Mouse (Mus musculus) hindbrain, embryonic 13.5 days (tissue): Measurements from ENCODE around the gene Tbc1d22a. TPM values are rescaled to one million over a fixed set of nuclear protein-coding genes. Genes with fewer than 3 reads are reported as not detected.

Experiments used
- ATAC-seq: fragments of 200-750 bp; cut with Nextera tagmentation; 2 replicates; pipeline ENCODE4 v1.8.0; 2017; ENCODE audit warnings: moderate TSS enrichment; ENCODE audit not compliant: low FRiP score
- H3K27ac ChIP-seq: fragments of 300-500 bp; sonication (generic); 2 replicates; pipeline ENCODE4 v1.5.1; 2015; ENCODE audit warnings: inconsistent platforms, mild to moderate bottlenecking, moderate library complexity
- H3K27me3 ChIP-seq: fragments of 300-500 bp; sonication (generic); 2 replicates; pipeline ENCODE4 v1.6.1; 2015; ENCODE audit warnings: mild to moderate bottlenecking, inconsistent platforms
- H3K36me3 ChIP-seq: fragments of 300-500 bp; sonication (generic); 2 replicates; pipeline ENCODE4 v1.6.1; 2015; ENCODE audit warnings: mild to moderate bottlenecking, inconsistent platforms
- H3K4me1 ChIP-seq: fragments of 300-500 bp; sonication (generic); replicated peaks from 2 replicates; pipeline ENCODE4 v1.6.1; 2015; ENCODE audit warnings: inconsistent platforms
- H3K4me2 ChIP-seq: fragments of 300-500 bp; sonication (generic); 2 replicates; pipeline ENCODE4 v1.6.1; 2015; ENCODE audit warnings: inconsistent platforms, mild to moderate bottlenecking, moderate library complexity
- H3K4me3 ChIP-seq: fragments of 300-500 bp; sonication (generic); 2 replicates; pipeline ENCODE4 v1.5.1; 2015; ENCODE audit warnings: mild to moderate bottlenecking, inconsistent platforms
- H3K9ac ChIP-seq: fragments of 300-500 bp; sonication (generic); 2 replicates; pipeline ENCODE4 v1.6.1; 2015; ENCODE audit warnings: mild to moderate bottlenecking, inconsistent platforms
- H3K9me3 ChIP-seq: fragments of 300-500 bp; sonication (generic); 2 replicates; pipeline ENCODE4 v1.6.1; 2016; ENCODE audit warnings: inconsistent platforms
- WGBS: fragments of 180-500 bp; shearing (Covaris S2); methylation state at CpG from one replicate; pipeline ENCODE4 v1.1.7; 2015; 5-methylcytosine and 5-hydroxymethylcytosine counted together
- polyA plus RNA-seq: library from polyadenylated mRNA; unstranded; fragments of >200 nt; fragmentation: Nextera tagmentation; extraction: Ambion mirVana; gene quantifications from 2 replicates; pipeline ENCODE4 v1.2.1, GENCODE M21; 2015

Tbc1d22a gene
- polyA plus RNA-seq, 1 experiment from 2014 or later = 12.1 TPM

- H3K9ac ChIP-seq = no peak overlapping the region
- H3K9me3 ChIP-seq = no peaks in the 10 kb centered on the region
- peaks cover 15% of the 10 kb centered on the region; the same call in 1 of the 2 replicates for H3K27me3 ChIP-seq
- no peak overlapping the region for H3K4me2 ChIP-seq
- WGBS = 62% methylated on average over 5 of the region's 5 CpGs
- H3K4me3 ChIP-seq = no peak overlapping the region
- H3K27ac ChIP-seq = no peak overlapping the region
- ATAC-seq = no peak
- peaks cover 20% of the 10 kb centered on the region for H3K4me1 ChIP-seq
- H3K36me3 ChIP-seq = no peaks in the 10 kb centered on the region
Measured at GRCm38 (mm10) chr15:86409352-86409751, 195.1 kb downstream of the Tbc1d22a start.

- Histone ChIP-seq H3K4me2 (no peak overlapping the region), H3K4me1 (peaks cover 39% of the 10 kb centered on the region), H3K4me3 (no peak overlapping the region), H3K9ac (no peak overlapping the region), H3K27ac (no peak overlapping the region), H3K27me3 (peaks cover 15% of the 10 kb centered on the region; the same call in 1 of the 2 replicates), H3K36me3 (no peaks in the 10 kb centered on the region), H3K9me3 (no peaks in the 10 kb centered on the region)
- 73% methylated on average over 5 of the region's 5 CpGs for WGBS
- ATAC-seq = no peak
Measured at GRCm38 (mm10) chr15:86411532-86412080, 197.3 kb downstream of the Tbc1d22a start.

- Histone ChIP-seq H3K36me3 (no peaks in the 10 kb centered on the region), H3K27ac (peak overlapping the region; percentile 81), H3K27me3 (peaks cover 15% of the 10 kb centered on the region; the same call in 1 of the 2 replicates), H3K4me2 (no peak overlapping the region), H3K9ac (0 out of 2 replicates have a peak overlapping the region, but pooled peaks have one; percentile 35), H3K4me3 (no peak overlapping the region), H3K9me3 (no peaks in the 10 kb centered on the region), H3K4me1 (peaks cover 71% of the 10 kb centered on the region)
- WGBS = 17% methylated on average over 6 of the region's 6 CpGs
- ATAC-seq = peak; percentile 33; the same call in 1 of the 2 replicates
Measured at GRCm38 (mm10) chr15:86415951-86416350, 201.7 kb downstream of the Tbc1d22a start.

- Histone ChIP-seq H3K27me3 (0 out of 2 replicates have a peak, but pooled peaks cover 4% of the 10 kb centered on the region), H3K27ac (peak overlapping the region; percentile 70; the same call in 1 of the 2 replicates), H3K9me3 (no peaks in the 10 kb centered on the region), H3K4me1 (peaks cover 63% of the 10 kb centered on the region), H3K4me2 (no peak overlapping the region), H3K9ac (no peak overlapping the region), H3K4me3 (no peak overlapping the region), H3K36me3 (no peaks in the 10 kb centered on the region)
- no peak for ATAC-seq
- WGBS = 71% methylated on average over 2 of the region's 2 CpGs
Measured at GRCm38 (mm10) chr15:86418436-86418835, 204.2 kb downstream of the Tbc1d22a start.

DNA sequence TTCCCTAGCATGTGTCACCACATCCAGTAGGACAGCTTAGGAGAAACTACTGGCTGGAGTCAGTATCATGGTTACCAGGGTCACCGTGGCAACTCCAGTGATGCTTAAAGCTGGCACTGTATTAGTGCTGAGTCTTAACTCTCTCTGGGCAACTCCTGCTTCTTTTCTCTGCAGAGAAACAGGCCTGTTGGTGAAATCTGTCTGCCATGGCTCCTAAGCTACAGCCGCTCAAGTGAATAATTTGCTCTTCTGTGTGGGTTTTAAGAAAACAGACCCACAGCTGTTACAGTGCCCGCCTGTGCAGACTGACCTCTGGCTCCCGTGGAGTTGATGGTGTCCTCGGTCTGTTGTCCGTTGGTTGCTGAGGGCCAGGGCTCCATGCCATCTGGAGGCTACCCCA is 205.4 kb downstream of the Tbc1d22a start:
- H3K4me1 ChIP-seq = peaks cover 54% of the 10 kb centered on the region
- 23% methylated on average over 6 of the region's 6 CpGs for WGBS
- peak overlapping the region; percentile 70 for H3K27ac ChIP-seq
- H3K9me3 ChIP-seq = no peaks in the 10 kb centered on the region
- H3K27me3 ChIP-seq = no peaks in the 10 kb centered on the region
- no peak overlapping the region for H3K4me3 ChIP-seq
- no peak overlapping the region for H3K4me2 ChIP-seq
- ATAC-seq = peak; percentile 81
- H3K36me3 ChIP-seq = no peaks in the 10 kb centered on the region
- no peak overlapping the region for H3K9ac ChIP-seq

DNA sequence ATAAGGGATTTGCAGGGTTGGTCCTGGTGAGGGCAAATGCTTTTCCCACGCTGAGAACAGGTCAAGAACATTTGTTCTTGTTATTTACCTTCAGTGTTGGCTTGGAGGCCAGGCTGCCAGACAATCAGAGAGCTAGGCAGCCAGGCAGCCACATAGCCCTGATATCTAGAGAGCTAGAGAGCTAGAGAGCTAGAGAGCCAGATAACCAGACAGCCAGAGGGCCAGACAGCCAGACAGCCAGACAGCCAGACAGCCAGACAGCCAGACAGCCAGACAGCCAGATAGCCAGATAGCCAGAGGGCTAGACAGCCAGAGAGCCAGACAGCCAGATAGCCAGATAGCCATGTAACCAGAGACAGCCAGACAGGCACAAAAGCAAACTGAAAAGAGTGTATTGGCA is 208.6 kb downstream of the Tbc1d22a start:
- H3K4me2 ChIP-seq = no peak overlapping the region
- no peaks in the 10 kb centered on the region for H3K27me3 ChIP-seq
- 59% methylated on average over 1 of the region's 1 CpGs for whole genome bisulfite sequencing
- ATAC-seq = no peak
- no peaks in the 10 kb centered on the region for H3K9me3 ChIP-seq
- H3K9ac ChIP-seq = no peak overlapping the region
- H3K36me3 ChIP-seq = no peaks in the 10 kb centered on the region
- H3K27ac ChIP-seq = no peak overlapping the region; the same call in 1 of the 2 replicates
- H3K4me1 ChIP-seq = peaks cover 35% of the 10 kb centered on the region
- no peak overlapping the region for H3K4me3 ChIP-seq

GRCm38 (mm10) chr15:86423884-86424283 is 209.6 kb downstream of the Tbc1d22a start:
- ATAC-seq = no peak
- H3K36me3 ChIP-seq = no peaks in the 10 kb centered on the region
- H3K9ac ChIP-seq = no peak overlapping the region
- H3K27me3 ChIP-seq = no peaks in the 10 kb centered on the region
- no peak overlapping the region for H3K4me2 ChIP-seq
- H3K4me1 ChIP-seq = peaks cover 29% of the 10 kb centered on the region
- H3K4me3 ChIP-seq = no peak overlapping the region
- WGBS = 69% methylated on average over 2 of the region's 2 CpGs
- no peaks in the 10 kb centered on the region for H3K9me3 ChIP-seq
- no peak overlapping the region for H3K27ac ChIP-seq

DNA sequence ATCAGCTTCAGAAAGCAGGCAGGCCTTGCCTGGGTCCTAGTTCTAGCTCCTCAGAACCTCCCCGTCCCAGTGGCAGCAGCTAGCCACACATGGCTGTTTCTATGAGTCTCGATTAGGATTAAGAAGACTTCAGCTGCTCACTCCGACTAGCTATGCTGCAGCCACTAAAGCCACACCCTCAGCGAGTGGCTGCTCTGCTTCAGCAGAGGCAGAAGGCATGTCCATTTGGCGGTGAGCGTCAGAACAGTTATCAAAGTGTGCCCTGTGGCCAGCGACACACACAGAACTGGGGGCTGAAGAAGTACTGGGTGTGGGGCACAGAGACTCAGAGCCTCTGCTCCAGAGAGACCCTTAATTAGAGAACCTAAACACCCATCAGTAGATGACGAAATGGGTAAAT is 210.7 kb downstream of the Tbc1d22a start:
- no peak overlapping the region for H3K27ac ChIP-seq
- no peaks in the 10 kb centered on the region for H3K36me3 ChIP-seq
- H3K4me1 ChIP-seq = peaks cover 20% of the 10 kb centered on the region
- H3K9me3 ChIP-seq = no peaks in the 10 kb centered on the region
- no peak overlapping the region for H3K4me2 ChIP-seq
- no peak overlapping the region for H3K9ac ChIP-seq
- WGBS = 73% methylated on average over 8 of the region's 8 CpGs
- no peaks in the 10 kb centered on the region for H3K27me3 ChIP-seq
- ATAC-seq = no peak
- H3K4me3 ChIP-seq = no peak overlapping the region

DNA sequence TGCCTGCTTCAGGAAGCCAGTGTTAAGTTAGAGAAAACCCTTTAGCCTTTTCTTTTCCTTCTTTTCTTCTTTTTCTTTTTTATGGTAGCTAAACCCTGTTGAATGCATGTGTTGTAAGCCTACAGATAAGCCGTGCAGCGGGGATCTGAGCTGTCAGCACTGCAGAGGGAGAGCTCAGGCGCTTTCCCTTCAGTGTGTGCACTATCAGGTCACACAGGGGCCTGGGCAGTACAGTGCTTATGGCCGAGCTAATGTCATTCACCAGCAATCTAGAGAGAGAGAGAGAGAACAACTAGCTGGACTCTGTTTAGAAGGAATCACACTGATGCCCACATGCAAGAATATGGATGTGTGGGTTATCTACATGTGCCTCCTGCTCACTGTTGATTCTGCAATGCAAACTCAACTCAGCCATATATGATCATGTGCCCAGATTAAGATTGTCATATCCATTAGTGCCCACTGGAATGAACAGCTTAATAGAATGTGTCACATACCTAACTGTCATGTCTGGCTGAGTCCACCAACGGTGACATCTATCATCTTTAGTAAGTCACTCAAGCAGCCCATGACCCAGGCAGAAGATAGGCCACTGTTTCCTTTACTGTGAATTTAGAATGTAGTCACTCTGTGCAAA is 212.2 kb downstream of the Tbc1d22a start:
- H3K27me3 ChIP-seq = no peaks in the 10 kb centered on the region
- H3K4me2 ChIP-seq = no peak overlapping the region
- H3K36me3 ChIP-seq = no peaks in the 10 kb centered on the region
- 65% methylated on average over 5 of the region's 5 CpGs for WGBS
- H3K27ac ChIP-seq = no peak overlapping the region
- no peaks in the 10 kb centered on the region for H3K9me3 ChIP-seq
- H3K4me1 ChIP-seq = peaks cover 18% of the 10 kb centered on the region
- H3K4me3 ChIP-seq = no peak overlapping the region
- ATAC-seq = no peak
- no peak overlapping the region for H3K9ac ChIP-seq

DNA sequence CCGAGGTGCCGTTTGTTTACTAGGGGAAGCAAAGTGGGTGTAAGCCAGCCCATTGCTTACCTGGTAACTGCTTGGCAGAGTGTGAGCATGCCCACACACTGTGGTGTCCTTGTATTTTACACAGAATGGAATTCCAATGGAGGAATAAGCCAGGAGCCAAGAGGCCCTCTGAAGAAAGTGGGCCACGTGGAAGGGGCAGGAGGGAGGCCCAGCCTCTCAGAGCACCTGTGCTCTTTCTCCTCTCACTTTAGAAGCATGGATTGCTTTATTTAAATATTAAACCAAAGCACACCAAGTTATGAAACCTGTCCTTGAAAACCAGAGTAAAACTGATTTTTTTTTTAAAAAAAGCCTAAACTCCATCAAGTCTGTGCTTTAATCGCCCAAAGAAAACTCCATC is 213.2 kb downstream of the Tbc1d22a start:
- Histone ChIP-seq H3K27me3 (no peaks in the 10 kb centered on the region), H3K4me2 (no peak overlapping the region), H3K9ac (no peak overlapping the region), H3K27ac (no peak overlapping the region), H3K4me3 (no peak overlapping the region), H3K36me3 (no peaks in the 10 kb centered on the region), H3K4me1 (peaks cover 25% of the 10 kb centered on the region), H3K9me3 (no peaks in the 10 kb centered on the region)
- WGBS = 90% methylated on average over 4 of the region's 4 CpGs
- ATAC-seq = no peak

DNA sequence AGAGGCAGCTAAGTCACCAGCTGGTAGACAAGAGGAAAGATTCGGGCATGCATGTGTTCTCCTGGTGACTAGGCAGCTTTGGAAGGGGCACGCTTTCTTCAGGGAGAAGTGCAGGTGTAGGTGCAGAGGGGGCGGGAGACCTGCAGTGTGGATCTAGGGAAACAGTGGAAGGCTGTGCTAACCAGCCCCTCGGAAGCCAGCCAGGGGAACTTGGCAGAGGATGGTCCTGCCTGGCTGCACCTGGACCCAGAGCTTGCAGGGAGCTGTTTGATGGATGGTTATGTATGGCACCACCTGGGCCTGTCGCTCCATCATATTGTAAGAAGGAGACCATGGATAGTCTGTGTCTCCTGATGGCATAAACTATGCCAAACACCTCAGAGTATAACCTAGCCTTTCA is 214.2 kb downstream of the Tbc1d22a start:
- Histone ChIP-seq H3K27me3 (no peaks in the 10 kb centered on the region), H3K4me2 (no peak overlapping the region), H3K9me3 (no peaks in the 10 kb centered on the region), H3K36me3 (no peaks in the 10 kb centered on the region), H3K4me3 (no peak overlapping the region), H3K27ac (no peak overlapping the region), H3K9ac (no peak overlapping the region), H3K4me1 (peaks cover 28% of the 10 kb centered on the region)
- WGBS = 75% methylated on average over 5 of the region's 5 CpGs
- no peak for ATAC-seq

- Histone ChIP-seq H3K27ac (no peak overlapping the region), H3K4me1 (peaks cover 34% of the 10 kb centered on the region), H3K27me3 (no peaks in the 10 kb centered on the region), H3K9me3 (no peaks in the 10 kb centered on the region), H3K4me2 (no peak overlapping the region), H3K4me3 (no peak overlapping the region), H3K36me3 (no peaks in the 10 kb centered on the region), H3K9ac (no peak overlapping the region)
- WGBS = 78% methylated on average over 8 of the region's 8 CpGs
- no peak for ATAC-seq
Measured at GRCm38 (mm10) chr15:86429766-86430335, 215.6 kb downstream of the Tbc1d22a start.
